Mouse (Mus musculus) embryonic stem cell, embryonic (primary cell): ENCODE data around the gene Iqschfp.

Experiments
- CTCF ChIA-PET, 4 experiments: fragments of 300-600 bp in 2 of 4; fragments of 350-600 bp in 2 of 4; sonication (Branson Sonifier 250); formaldehyde crosslinking; loops; one replicate each; lab custom pipeline; 2022; ENCODE audit warnings: inconsistent platforms in 2 of 4; lab: Charles Lee
- POLR2A ChIA-PET, 4 experiments: fragments of 300-600 bp in 2 of 4; fragments of 350-600 bp in 2 of 4; sonication (Branson Sonifier 250); formaldehyde crosslinking; loops; one replicate each; lab custom pipeline; 2022; ENCODE audit warnings: antibody characterized with exemption in 4 of 4, inconsistent platforms in 1 of 4; lab: Charles Lee

Iqschfp gene

DNA sequence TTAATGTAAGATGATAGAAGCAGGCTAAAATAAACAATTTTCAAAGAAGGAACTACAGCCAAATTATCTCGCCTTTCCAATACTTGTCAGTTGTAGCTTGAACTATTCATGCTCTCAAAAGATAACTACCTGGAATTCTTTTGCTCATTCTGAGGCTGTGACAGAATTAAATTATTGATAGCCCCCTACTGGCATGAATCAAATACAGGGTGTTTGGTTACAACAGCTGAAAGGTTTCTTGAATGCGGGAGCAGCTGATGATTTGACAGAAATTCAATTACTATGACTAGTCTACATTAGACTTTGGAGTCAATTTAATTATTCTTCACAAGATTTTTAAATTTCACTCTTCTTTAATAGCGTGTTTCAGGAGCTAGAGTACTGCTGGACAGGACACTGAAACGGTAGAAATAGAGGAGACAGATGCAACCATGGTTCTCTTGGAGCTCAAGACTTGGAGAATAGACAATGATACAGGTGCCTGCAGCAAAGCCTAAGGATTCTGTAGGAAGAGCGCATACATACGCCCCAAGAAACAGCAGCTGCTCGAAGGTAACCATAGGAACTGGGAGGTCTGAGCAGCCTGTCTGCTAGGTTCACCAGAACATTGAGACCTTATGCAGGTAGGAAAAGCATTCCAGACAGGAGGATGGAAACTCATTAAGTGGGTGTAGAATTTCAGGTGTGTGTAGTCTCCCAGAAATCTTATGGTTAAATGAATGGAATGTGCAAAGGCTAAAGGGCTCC, 485.6 kb downstream of the Iqschfp start:
- POLR2A ChIA-PET = interaction anchor here in 1 of 4 experiments (0.7 kb wide), 1 partner anchor 313 kb away, joined by 4 read pairs; no protein-coding TSS in a partner anchor
- CTCF ChIA-PET = interaction anchor here in 1 of 4 experiments (1.1 kb wide), 1 partner anchor 24 kb away, joined by 3 read pairs; no protein-coding TSS in a partner anchor

DNA sequence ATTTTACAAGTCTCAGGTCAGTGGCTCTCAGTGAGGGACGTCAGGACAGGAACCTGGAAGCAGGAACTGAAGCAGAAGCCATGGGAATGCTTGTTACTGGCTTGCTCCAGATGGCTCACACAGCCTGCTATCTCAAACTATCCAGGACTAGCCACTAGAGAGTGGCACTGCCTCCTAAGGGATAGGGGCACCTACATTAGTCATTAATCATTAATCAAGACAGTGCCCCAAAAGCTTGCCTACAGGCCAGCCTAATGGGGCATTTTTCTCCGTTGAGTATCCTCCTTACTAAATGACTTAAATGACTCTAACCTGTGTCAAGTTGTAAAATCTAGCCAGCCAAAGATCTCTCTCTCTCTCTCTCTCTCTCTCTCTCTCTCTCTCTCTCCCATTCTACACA, 486.8 kb downstream of the Iqschfp start:
- ChIA-PET CTCF (no interaction called here), POLR2A (no interaction called here)

DNA sequence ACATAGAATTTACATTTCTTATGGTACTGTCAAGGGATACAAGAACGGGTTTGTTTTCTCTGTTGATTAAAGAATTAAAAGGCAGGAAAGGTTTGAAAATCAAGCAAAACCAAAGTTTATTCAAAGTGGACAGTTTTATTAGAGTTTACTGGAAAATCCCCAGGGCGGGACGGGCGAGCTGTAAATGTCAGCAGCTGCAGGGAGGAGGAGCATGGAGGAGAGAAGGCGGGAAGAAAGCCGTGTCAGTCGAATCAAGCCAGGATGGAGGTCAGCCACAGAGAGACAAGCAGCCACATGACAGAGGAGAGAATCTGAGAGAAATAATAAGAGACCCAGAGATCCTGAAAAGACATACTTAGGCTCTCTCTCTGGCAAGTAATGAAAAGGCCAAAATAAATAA, 487.2 kb downstream of the Iqschfp start:
- POLR2A ChIA-PET = no interaction called here
- CTCF ChIA-PET = no interaction called here

DNA sequence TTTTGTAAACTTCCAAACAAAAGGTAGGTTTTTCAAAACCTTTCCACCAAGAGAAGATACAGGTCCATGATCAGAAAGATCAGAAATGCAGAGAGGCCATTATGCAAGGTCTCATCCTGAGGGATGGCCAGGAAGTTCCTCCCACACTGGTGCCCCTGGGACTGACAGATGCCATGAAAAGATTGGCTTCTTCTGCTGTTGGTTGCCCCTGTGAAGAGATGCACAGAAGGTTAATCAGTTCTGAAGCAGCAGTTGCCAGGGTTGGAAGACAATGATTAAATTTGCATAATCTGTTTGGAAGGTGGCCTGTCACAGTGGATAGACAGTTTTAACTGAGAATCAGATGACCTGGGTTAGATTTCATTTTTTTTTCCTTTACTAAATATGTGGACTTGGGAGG, 491.6 kb downstream of the Iqschfp start:
- ChIA-PET CTCF (no interaction called here), POLR2A (no interaction called here)

DNA sequence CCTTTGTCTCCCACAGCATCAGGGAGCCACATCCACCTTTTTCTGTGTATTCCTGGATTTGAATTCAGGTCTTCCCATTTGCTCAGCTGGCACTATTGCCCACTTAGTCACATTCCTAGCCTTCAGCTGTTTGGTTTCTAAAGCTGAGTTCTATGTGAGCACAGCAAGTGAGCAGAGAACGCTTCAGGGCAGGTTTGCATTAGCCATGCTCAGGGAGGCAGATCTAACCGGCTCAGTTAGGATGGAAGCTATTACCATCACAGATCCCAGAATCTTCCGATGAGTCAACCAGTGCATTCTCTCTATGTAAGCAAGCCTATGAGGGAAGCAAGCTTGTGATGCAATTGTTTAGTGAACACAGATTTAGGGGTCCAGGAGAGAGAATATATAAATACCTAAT, 493.5 kb downstream of the Iqschfp start:
- POLR2A ChIA-PET = interaction anchor here in 2 of 4 experiments (0.6 to 1.0 kb wide), 2 partner anchors 67 to 1810 kb away, joined by 3 to 5 read pairs; no protein-coding TSS in a partner anchor
- CTCF ChIA-PET = no interaction called here

DNA sequence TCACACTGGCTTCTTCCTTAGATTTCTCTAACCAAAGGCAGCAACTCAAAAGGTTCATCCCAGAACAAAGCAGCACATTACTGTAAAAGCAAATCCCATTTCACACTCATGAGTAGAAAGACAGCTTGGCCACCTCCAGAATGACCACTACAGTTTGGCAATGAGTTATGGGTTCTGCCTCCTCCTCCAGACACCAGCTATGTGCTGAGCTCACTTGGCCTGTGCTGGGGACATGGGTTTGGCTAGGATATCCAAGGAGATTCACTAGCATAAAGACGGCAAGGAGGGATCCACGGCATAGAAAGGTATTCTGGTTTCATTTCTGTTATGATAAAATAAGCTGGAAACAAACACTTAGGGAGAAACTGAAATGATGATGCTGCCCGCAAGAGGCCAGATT, 496.0 kb downstream of the Iqschfp start:
- POLR2A ChIA-PET = interaction anchor here in 1 of 4 experiments (0.5 kb wide), 1 partner anchor 821 kb away, joined by 3 read pairs; no protein-coding TSS in a partner anchor
- CTCF ChIA-PET = interaction anchor here in 1 of 4 experiments (0.6 kb wide), 1 partner anchor 194 kb away, joined by 3 read pairs; no protein-coding TSS in a partner anchor

DNA sequence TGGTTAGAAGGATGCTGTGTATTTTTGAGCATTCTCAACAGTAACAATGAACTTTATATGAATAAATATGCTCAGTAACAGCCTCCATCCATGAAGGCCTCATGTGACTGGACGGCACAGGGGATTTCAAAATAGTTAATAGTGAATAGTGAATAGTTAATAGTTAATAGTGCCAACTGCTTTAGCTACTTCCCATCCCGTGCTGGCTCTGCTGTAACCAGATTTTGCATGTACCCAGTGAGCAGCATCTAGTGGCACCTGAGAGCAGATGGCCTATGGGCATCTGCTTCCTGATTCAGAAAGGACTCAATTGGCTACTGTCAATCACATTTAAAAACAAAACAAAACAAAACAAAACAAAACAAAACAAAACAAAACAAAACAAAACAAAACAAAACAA, 501.5 kb downstream of the Iqschfp start:
- ChIA-PET POLR2A (interaction anchor here in 1 of 4 experiments (0.6 to 1.4 kb wide), 3 partner anchors 11 to 174 kb away, joined by 3 to 4 read pairs (median 3); no protein-coding TSS in a partner anchor), CTCF (no interaction called here)

DNA sequence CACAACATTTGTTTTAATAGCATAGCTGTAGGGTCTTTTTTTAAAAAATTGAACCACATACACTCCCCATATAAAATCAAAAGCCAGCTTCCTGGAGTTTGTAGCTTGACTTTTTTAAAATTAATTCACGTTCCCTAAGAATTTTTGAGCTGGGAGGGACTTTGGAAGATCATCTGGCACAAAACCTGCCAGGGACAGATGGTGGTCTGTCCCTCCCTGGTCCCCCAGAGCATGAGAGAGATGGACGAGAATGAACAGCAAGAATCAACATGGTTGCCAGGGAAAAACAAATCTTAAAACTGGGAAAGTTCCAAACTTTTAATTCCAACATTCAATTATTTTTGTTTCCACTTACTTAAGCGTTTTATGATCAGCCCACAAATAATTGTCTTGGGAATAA, 506.7 kb downstream of the Iqschfp start:
- ChIA-PET CTCF (interaction anchor here in 1 of 4 experiments (0.5 kb wide), 1 partner anchor 86 kb away, joined by 3 read pairs; no protein-coding TSS in a partner anchor), POLR2A (no interaction called here)

DNA sequence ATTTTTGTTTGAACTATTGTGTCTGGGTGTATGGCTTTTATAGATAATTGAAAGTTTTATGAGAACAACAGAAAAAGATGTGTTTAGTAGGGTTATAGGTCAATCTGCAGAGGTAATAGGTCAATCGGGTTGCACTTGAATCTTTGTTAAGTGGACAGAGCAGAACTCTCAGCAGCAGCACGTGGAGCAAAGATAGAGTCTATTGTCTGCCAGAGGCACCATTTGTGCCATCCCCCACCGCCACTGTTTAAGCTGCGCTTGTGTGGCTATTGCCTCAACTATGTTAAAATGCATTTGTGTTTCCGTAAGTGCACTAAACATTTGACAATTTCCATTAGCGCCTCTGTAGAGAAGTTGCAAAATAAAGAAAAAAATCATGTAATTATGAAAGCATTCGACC, 508.1 kb downstream of the Iqschfp start:
- ChIA-PET POLR2A (no interaction called here), CTCF (no interaction called here)

DNA sequence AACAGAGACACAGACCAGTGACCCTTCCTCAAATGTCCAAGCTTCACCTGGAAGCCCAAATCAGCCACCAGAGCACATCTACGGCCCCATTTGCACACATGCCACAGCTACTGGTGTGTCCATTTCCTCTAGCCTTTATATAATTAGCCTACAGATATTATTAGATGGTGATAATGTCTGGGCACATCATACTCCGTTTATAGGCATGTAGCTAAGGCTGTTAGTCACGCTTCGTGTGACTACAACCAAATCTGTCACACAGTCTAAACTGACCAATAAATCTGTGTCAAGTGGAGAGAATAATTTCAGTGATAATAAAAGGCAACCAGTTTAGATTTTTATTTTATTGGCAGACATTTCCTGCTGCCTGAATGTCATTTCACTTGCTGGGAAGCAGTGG, 511.3 kb downstream of the Iqschfp start:
- ChIA-PET POLR2A (no interaction called here), CTCF (no interaction called here)

DNA sequence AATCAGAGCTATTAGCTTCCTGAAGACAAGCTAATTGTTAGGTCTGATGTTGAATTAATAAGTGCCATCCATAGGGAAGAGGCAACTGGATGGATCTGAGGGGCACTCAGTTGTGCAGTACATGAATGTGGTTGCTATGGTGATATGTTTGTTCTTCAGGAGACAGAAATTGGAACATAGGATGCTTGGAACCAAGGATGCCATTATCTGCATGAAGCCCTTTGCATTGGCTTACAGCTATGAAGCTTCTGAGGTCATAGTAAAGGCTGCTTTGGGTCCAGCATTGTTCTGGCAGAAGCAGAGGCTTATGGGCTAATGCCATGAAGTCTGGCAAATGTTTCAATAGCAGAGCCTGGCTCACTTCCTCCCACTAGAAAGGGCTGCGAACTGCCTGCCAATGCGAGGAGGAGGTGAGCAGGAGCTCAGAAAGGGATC, 511.8 kb downstream of the Iqschfp start:
- ChIA-PET POLR2A (interaction anchor here in 1 of 4 experiments (1.5 kb wide), 1 partner anchor 9 kb away, joined by 4 read pairs; no protein-coding TSS in a partner anchor), CTCF (no interaction called here)

DNA sequence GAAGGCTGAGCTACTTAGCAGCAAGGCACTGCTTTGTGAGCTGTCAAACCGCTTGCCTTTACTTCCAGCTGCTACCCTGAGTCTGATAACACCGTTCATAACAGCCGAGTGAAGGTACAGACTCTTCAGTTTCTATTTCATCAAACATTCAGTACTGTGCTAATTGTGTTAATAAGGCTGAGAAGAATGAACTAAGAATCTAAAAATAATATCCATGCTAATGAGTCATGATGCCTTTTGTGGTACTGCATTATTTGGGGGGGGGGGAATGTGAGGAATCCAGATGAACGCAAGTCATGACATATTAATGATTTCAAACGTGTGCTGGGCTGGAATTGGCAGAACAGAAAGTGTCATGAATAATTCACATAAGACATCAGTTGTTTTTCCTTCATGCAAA, 513.7 kb downstream of the Iqschfp start:
- POLR2A ChIA-PET = no interaction called here
- CTCF ChIA-PET = interaction anchor here in 1 of 4 experiments (0.6 kb wide), 1 partner anchor 352 kb away, joined by 3 read pairs; no protein-coding TSS in a partner anchor

DNA sequence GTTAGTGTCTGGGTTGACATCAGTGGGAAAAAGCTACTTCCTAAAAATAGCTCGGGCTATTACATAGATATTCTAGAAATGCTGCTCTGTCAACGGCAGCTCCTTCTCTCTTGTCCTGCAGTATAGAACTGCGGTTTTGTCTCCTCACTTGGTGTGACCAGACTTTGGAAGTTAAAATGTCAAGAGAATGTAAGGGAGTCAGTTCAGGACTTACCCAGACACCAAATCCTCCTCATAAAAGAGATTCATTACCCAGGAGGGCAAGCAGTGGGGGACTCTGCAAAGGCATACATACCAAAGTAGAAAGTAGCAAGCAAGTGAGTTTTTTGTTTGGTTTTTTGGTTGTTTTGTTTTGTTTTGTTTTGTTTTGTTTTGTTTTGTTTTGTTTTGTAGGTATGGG, 520.2 kb downstream of the Iqschfp start:
- POLR2A ChIA-PET = no interaction called here
- CTCF ChIA-PET = no interaction called here

DNA sequence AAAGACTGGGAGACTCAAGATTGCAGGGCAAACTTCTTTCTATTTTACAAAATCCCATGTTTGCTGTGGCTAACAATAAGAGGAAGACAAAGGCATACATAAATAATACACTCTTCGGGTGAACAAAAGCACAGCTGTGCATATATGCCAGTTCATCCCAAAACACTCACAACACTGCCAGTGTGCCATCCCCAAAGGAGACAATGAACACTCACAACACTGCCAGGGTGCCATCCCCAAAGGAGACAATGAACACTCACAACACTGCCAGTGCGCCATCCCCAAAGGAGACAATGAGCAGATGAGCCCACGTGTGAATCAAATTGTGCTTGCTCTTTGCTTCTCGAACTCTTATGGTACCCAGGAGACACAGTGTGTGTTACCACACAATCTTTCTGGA, 527.8 kb downstream of the Iqschfp start:
- CTCF ChIA-PET = no interaction called here

DNA sequence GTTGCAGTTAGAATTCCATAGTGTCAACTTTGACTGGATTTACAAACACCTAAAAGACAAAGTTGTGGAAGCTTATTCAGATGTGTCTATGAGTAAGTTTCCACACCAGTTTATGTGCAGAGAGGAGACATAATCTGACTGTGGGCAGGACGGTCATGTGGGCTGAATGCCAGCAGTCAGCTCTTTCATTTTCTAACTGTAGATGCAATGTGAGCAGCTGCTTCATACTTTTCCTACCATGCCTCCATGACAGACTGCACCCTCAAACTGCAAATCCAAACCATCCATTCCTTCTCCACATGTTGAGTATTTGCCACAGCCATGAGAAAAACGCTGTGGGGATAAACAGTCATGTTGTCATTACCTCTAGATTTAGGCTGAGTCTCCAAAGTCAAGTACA, 528.9 kb downstream of the Iqschfp start:
- POLR2A ChIA-PET = interaction anchor here in 1 of 4 experiments (1.6 kb wide), 1 partner anchor 11 kb away, joined by 4 read pairs; no protein-coding TSS in a partner anchor
- CTCF ChIA-PET = interaction anchor here in 1 of 4 experiments (1.3 kb wide), 1 partner anchor 367 kb away, joined by 4 read pairs; no protein-coding TSS in a partner anchor

More for the DNA sequence above, 527.8 kb downstream of the Iqschfp start:
- POLR2A ChIA-PET = interaction anchor here in 1 of 4 experiments (1.6 kb wide), 1 partner anchor 10 kb away, joined by 4 read pairs; no protein-coding TSS in a partner anchor

DNA sequence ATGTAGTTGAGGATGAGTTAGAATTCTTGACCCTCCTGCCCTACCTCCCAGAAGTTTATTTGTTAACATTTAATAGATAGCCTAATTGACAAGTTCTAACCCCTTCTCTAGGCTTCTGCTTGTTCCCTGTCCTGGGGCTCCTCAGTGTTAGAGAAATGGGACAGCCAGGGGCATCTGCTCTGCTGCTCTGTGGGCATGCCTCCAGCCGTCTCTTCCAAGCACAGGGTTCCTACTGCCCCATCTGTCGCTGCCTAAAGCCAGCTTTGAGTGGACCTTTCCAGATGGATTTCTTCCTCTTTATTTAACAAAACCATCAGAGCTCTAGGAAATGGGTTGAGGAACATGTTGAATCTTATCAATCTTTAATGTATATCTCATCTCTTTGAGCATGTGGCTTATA, 529.8 kb downstream of the Iqschfp start:
- POLR2A ChIA-PET = no interaction called here

DNA sequence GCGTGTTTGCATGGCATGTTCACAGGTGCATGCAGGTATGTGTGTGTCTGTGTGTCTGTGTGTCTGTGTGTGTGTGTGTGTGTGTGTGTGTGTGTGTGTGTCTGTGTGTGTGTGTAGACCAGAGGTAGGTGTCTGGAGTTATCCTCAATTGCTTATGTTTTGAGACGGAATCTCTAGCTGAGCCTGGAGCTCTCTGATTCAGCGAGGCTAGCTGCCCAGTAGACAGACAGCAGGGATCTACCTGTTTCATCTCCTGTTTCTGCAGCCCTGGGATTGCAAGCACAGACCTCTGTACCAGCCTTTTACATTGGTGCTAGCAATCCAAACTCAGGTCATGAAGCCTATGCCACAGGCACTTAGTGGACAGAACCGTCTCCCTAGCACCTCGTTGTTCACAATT, 536.0 kb downstream of the Iqschfp start:
- POLR2A ChIA-PET = interaction anchor here in 1 of 4 experiments (1.9 kb wide), 1 partner anchor 64 kb away, joined by 6 read pairs; no protein-coding TSS in a partner anchor
- CTCF ChIA-PET = interaction anchor here in 2 of 4 experiments (0.6 to 0.7 kb wide), 3 partner anchors 19 to 360 kb away, joined by 3 to 6 read pairs (median 3); no protein-coding TSS in a partner anchor

More for the DNA sequence above, 529.8 kb downstream of the Iqschfp start:
- CTCF ChIA-PET = interaction anchor here in 1 of 4 experiments (1.3 kb wide), 1 partner anchor 368 kb away, joined by 4 read pairs; no protein-coding TSS in a partner anchor

DNA sequence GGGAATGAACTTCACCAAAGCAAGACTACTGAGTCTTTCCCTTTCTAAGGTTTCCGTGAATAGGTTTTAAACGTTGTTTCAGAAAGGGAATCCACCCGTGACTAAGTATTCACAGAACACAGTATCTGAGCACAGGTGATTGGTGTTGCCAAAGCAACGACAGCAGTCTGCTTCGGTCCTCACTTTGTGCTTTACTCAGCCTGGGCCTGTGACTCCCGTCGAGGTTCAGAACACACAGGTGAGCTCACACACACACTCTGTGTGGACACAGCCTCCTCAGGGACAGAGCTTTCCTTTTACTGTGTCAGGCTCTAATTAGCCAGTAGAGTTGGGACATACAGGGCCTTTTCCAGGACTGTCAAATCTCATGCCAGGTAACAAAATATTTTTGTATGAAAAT, 542.4 kb downstream of the Iqschfp start:
- POLR2A ChIA-PET = interaction anchor here in 2 of 4 experiments (0.8 to 2.4 kb wide), 2 partner anchors 58 to 60 kb away, joined by 3 to 9 read pairs; no protein-coding TSS in a partner anchor
- CTCF ChIA-PET = no interaction called here

DNA sequence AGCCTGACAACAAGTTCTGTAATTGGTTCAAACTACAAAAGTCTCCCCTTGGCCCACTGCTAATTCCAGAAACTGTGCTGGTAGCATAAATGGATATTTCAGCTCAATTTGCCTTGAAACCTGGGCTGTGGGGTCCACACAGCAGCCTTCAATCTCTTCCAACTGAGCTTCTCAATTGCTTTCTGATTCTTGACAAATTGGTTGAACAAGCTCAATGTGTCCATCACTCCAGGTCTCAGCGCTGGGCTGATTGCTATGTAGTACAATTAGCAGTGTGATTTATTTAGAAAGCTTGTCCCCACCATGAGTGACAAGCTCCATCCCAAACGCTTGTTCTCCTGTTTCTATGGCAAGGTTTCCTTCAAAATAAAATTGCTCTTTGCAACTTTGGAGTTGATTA, 542.9 kb downstream of the Iqschfp start:
- CTCF ChIA-PET = no interaction called here
- POLR2A ChIA-PET = interaction anchor here in 2 of 4 experiments (0.8 to 2.4 kb wide), 2 partner anchors 58 to 59 kb away, joined by 3 to 9 read pairs; no protein-coding TSS in a partner anchor
